Mouse (Mus musculus) kidney, embryonic 16.5 days (tissue): ENCODE results near the gene Ccdc130. TPM values are rescaled to one million over a fixed set of nuclear protein-coding genes. Genes with fewer than 3 reads are reported as not detected.

Experiments used
- ATAC-seq: fragments of 200-750 bp; cut with Nextera tagmentation; 2 replicates; pipeline ENCODE4 v1.8.0; 2017; ENCODE audit warnings: moderate TSS enrichment; ENCODE audit not compliant: low FRiP score, low TSS enrichment
- H3K27ac ChIP-seq: fragments of 300-500 bp; sonication (generic); 2 replicates; pipeline ENCODE4 v1.5.1; 2014; ENCODE audit warnings: low read length
- H3K27me3 ChIP-seq: fragments of 300-500 bp; sonication (generic); 2 replicates; pipeline ENCODE4 v1.6.1; 2014; ENCODE audit warnings: low read length, control low read depth, mixed read lengths; ENCODE audit not compliant: insufficient read depth
- H3K36me3 ChIP-seq: fragments of 300-500 bp; sonication (generic); 2 replicates; pipeline ENCODE4 v1.6.1; 2014; ENCODE audit warnings: low read length, control low read depth, mixed read lengths; ENCODE audit not compliant: insufficient read depth
- H3K4me1 ChIP-seq: fragments of 300-500 bp; sonication (generic); 2 replicates; pipeline ENCODE4 v1.6.1; 2014; ENCODE audit warnings: low read length, control low read depth, mixed read lengths; ENCODE audit not compliant: insufficient read depth
- H3K4me2 ChIP-seq: fragments of 300-500 bp; sonication (generic); replicated peaks from 2 replicates; pipeline ENCODE4 v1.6.1; 2014; ENCODE audit warnings: low read depth, low read length
- H3K4me3 ChIP-seq: fragments of 300-500 bp; sonication (generic); 2 replicates; pipeline ENCODE4 v1.5.1; 2014; ENCODE audit warnings: mild to moderate bottlenecking, low read length
- H3K9ac ChIP-seq: fragments of 300-500 bp; sonication (generic); replicated peaks from 2 replicates; pipeline ENCODE4 v1.6.1; 2014; ENCODE audit warnings: low read length
- H3K9me3 ChIP-seq: fragments of 300-500 bp; sonication (generic); 2 replicates; pipeline ENCODE4 v1.6.1; 2016; ENCODE audit warnings: low read length, control low read depth
- WGBS: fragments of 180-500 bp; shearing (Covaris S2); extraction: QIAGEN DNeasy Blood & Tissue Kit; methylation state at CpG from one replicate; pipeline ENCODE4 v1.1.7; 2014; 5-methylcytosine and 5-hydroxymethylcytosine counted together
- polyA plus RNA-seq: library from polyadenylated mRNA; unstranded; fragments of >200 nt; fragmentation: Nextera tagmentation; extraction: Ambion mirVana; gene quantifications from 2 replicates; pipeline ENCODE4 v1.2.1, GENCODE M21; 2015

The Ccdc130 gene
- polyA plus RNA-seq, 1 experiment from 2014 or later = 20.5 TPM

DNA sequence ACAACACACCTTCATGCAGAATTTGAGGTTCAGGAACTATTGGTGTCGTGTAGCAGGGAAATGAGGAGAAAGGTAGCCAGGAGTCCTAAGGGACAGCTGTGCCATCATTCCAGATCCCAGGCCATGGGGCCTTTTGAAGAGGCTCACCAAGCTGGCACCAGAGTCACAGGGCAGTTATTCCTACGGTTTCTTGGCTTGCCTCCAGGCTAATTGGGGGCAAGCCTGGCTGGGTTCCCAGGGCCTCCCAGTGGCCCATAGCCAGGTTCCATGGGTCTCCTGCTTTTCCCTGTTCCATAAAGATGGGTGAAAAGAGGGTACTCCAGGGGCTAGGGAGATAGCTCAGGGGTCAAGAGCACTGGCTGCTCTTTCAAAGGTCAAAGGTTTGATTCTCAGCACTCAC is 28.4 kb downstream of the Ccdc130 start:
- no peak overlapping the region for H3K4me3 ChIP-seq
- no peaks in the 10 kb centered on the region for H3K27me3 ChIP-seq
- no peaks in the 10 kb centered on the region for H3K9me3 ChIP-seq
- peaks cover 29% of the 10 kb centered on the region for H3K36me3 ChIP-seq
- ATAC-seq = no peak
- H3K9ac ChIP-seq = no peak overlapping the region
- no peak overlapping the region for H3K4me2 ChIP-seq
- H3K27ac ChIP-seq = no peak overlapping the region
- 0 out of 2 replicates have a peak, but pooled peaks cover 2% of the 10 kb centered on the region for H3K4me1 ChIP-seq
- WGBS = 61% methylated on average over 2 of the region's 2 CpGs

DNA sequence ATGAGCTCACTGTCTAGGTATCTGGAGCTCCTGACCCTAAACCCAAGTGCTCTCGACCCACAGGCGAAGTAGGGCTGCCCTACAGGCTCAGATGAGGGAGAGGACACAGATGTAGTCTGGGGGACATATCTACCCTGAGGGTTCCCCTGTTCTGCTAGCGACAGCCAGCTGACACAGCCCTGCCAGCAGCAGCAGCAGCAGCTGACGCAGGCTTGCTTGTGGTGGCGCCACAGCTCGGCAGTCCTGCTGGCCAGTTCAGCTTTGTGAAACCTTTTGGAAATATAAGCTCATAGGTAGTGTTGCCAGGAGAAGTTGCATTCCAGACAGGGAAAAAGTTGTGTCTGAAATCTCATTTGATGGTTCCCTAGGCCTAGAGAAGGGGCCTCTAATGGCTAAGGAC is 29.0 kb downstream of the Ccdc130 start:
- no peaks in the 10 kb centered on the region for H3K9me3 ChIP-seq
- ATAC-seq = no peak
- H3K4me2 ChIP-seq = no peak overlapping the region
- peaks cover 23% of the 10 kb centered on the region for H3K36me3 ChIP-seq
- H3K27ac ChIP-seq = no peak overlapping the region
- no peaks in the 10 kb centered on the region for H3K27me3 ChIP-seq
- H3K4me1 ChIP-seq = peaks cover 4% of the 10 kb centered on the region
- WGBS = 68% methylated on average over 6 of the region's 6 CpGs
- H3K9ac ChIP-seq = no peak overlapping the region
- H3K4me3 ChIP-seq = no peak overlapping the region

DNA sequence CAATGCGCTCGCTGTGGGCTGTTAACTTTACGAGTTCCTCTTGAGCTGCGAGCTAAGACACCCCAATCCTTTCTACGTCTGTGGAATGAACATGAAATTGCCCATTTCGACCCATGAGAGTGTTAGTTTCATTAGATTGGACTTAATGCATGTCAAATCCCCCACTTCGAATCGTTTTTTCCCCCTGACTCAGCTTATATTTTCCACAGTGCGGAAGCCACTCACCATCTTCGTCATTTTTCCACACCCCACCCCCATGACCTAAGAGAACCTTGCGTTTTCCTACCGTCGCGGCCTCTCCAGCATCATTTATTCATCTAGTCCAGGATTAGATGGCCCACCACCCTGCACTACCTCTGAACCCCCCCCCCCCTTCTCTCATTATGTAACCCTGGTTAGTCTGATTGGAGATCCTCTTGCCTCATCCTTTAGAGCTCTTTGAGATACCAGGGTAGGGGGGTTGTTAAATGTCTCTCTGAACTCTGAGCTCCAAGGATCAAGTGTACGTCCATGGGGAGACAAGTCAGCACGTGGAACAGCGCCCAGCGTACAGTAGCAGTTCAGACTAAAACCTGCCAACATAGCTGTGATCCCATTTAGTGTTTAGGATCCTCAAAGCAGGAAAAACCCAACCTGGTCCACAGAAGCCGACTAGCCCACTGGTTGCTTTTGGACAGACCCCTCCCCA is 32.5 kb downstream of the Ccdc130 start:
- WGBS = 11% methylated on average over 19 of the region's 19 CpGs
- no peak for ATAC-seq
- no peaks in the 10 kb centered on the region; the same call in none of the 2 replicates for H3K36me3 ChIP-seq

DNA sequence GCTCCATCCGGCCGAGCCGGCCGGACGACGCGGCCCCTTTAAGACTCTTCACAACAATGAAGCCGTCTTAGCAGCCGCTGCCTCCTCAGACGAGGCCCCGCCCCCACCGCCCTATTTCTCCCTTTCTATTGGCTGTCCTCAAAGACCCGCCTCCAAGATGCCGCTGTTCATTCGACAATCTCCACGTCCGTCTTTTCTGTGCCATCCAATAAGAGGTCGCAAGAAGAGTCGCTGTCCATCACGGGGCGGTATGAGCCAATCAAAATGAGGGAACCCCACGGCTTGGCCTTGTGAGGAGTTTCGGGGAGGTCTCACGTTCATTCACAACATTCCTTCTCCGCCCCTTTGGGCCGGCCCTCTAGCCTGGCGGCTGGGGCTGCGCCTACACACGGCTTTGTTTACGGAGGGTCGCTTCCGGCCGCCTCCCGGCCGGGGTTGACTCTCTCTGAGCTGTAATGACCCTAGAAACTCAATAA is 33.1 kb downstream of the Ccdc130 start, which contains the start of gene Zswim4:
Zswim4 (minus strand) TSS at position 58 of the 476 bp plus-strand sequence.
- H3K9ac ChIP-seq = peak within 1 kb of the TSS; percentile 95
- under 1% methylated on average over 33 of the region's 35 CpGs for WGBS

More for the DNA sequence above, 32.5 kb downstream of the Ccdc130 start:
- Histone ChIP-seq H3K4me1 (peaks cover 16% of the 10 kb centered on the region), H3K27me3 (no peaks in the 10 kb centered on the region), H3K27ac (peak overlapping the region; percentile 87), H3K4me2 (peak overlapping the region; percentile 74), H3K9ac (peak overlapping the region; percentile 72), H3K4me3 (peak overlapping the region; percentile 65), H3K9me3 (no peaks in the 10 kb centered on the region)

DNA sequence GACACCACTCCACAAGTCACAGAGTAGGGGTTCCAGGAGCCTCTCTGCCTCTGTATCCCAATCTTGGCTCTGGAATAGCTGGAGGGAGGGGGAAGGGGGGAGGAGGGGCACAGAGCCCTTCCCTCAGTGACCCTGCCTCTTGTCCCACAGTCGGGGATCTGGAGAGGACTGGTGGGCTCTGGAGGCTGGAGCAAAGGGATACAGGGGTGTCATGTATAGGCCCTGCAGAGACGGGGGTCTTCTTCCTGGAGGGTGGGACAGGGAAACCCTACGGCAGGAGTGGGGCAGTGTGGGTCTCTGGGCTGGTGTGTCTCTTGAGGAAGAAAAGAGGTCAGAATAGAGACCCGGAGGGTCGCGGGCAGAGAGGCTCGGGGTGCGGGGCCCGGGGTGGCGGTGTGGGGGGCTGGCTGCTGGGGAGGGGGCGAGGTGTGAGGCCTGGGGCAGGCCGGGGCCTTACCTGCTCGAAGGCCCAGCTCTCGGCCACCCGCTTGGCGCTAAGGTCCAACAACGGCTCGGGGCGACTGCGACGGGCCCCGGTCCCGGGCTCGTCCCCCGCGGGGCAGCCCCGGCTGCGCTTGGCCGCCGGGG is 33.7 kb downstream of the Ccdc130 start:
- Histone ChIP-seq H3K27me3 (no peaks in the 10 kb centered on the region), H3K36me3 (peaks cover 5% of the 10 kb centered on the region), H3K4me2 (peak overlapping the region; percentile 85), H3K4me3 (peak overlapping the region; percentile 87), H3K27ac (peak overlapping the region; percentile 68), H3K9me3 (no peaks in the 10 kb centered on the region), H3K9ac (peak overlapping the region; percentile 95), H3K4me1 (peaks cover 16% of the 10 kb centered on the region)
- ATAC-seq = peak; percentile 50
- under 1% methylated on average over 25 of the region's 30 CpGs for WGBS

More for the DNA sequence above, 33.1 kb downstream of the Ccdc130 start, which contains the start of gene Zswim4:
- Histone ChIP-seq H3K27ac (peak within 1 kb of the TSS; percentile 87), H3K27me3 (no peaks in the 10 kb centered on the region), H3K4me2 (peak within 1 kb of the TSS; percentile 85), H3K4me3 (peak within 1 kb of the TSS; percentile 87), H3K4me1 (peaks cover 16% of the 10 kb centered on the region), H3K36me3 (no peaks in the 10 kb centered on the region; the same call in none of the 2 replicates), H3K9me3 (no peaks in the 10 kb centered on the region)
- ATAC-seq = peak; percentile 98

DNA sequence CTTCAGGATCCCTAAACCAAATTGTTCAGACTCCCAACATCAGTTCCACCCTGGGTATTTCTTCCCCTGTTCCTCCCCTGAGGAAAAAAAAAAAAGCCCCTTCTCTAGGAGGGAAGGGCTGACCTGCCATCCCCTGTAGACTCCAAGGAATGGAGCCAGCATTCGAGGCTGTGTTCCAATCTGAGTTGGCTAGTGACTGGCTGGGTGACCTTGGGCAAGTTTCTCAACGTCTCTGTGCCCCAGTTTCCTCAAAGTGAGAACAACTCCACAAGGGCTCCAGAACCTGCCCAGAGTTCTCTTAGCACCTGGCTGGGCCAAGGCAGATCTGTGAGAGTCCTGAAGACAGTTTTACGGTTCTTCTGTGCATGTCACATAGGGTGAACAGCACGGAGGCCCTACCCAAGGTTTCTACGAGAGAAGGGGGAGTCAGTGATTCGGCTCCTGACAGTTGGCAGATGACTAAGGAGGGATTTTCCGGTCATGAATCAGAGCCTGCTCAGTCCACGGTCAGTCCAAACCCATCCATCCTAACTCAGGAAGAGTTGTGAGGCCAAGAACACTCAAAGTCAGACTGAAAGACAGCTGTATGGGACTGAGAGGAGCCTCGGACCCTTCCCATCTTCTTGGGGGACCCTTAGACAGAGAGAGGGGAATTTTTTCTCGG is 34.3 kb downstream of the Ccdc130 start:
- peak overlapping the region; percentile 87 for H3K4me3 ChIP-seq
- peaks cover 16% of the 10 kb centered on the region for H3K4me1 ChIP-seq
- no peaks in the 10 kb centered on the region for H3K9me3 ChIP-seq
- H3K27ac ChIP-seq = peak overlapping the region; percentile 68
- no peaks in the 10 kb centered on the region for H3K27me3 ChIP-seq
- H3K9ac ChIP-seq = peak overlapping the region; percentile 95
- ATAC-seq = no peak
- peak overlapping the region; percentile 85 for H3K4me2 ChIP-seq
- peaks cover 9% of the 10 kb centered on the region for H3K36me3 ChIP-seq
- 10% methylated on average over 10 of the region's 10 CpGs for WGBS

DNA sequence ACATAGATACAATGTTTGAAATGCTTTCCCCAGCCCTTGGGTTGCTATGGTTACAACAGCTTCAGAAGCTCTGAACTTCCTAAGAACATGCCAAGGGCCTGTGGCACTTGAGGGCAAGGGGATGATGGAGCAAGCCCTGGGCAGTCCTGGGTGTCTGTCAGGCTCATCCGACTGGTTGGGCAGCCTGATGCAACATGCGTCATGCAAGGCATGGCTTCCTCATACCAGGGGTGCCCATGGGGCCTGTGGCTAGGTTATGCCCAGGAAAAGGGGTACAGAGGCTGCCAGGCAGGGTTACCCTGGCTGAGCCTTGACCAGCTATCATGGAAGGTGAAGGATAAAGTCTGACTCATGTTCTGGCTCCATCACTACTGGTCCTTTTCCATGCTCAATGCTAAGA is 37.1 kb downstream of the Ccdc130 start:
- peaks cover 16% of the 10 kb centered on the region for H3K4me1 ChIP-seq
- no peak overlapping the region for H3K9ac ChIP-seq
- no peak overlapping the region for H3K4me3 ChIP-seq
- WGBS = 85% methylated on average over 2 of the region's 2 CpGs
- no peaks in the 10 kb centered on the region for H3K9me3 ChIP-seq
- no peak for ATAC-seq
- H3K27me3 ChIP-seq = no peaks in the 10 kb centered on the region
- H3K36me3 ChIP-seq = peaks cover 32% of the 10 kb centered on the region
- H3K27ac ChIP-seq = no peak overlapping the region
- H3K4me2 ChIP-seq = no peak overlapping the region

DNA sequence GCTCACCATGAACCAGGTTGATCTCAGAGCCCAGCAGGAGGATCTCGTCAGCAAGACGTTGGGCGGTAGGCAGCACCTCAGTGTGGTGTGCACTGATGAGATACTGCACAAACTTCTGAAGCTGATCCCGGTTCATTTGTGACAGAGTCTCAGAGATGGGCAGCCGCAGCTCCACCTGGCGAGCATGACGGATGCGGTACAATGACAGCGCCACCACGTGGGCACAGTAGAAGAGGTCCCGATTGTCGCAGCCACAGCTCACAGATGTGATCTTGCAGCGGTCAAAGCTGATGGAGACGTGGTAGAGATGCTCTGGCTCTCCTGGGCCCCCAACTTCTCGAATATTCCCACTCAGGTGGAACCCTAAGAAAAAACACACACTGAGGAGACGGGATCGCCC is 39.4 kb downstream of the Ccdc130 start:
- no peak overlapping the region for H3K4me3 ChIP-seq
- H3K36me3 ChIP-seq = peaks cover 54% of the 10 kb centered on the region
- ATAC-seq = no peak
- no peak overlapping the region for H3K27ac ChIP-seq
- WGBS = 79% methylated on average over 17 of the region's 17 CpGs
- no peaks in the 10 kb centered on the region for H3K9me3 ChIP-seq
- H3K9ac ChIP-seq = no peak overlapping the region
- H3K4me1 ChIP-seq = peaks cover 8% of the 10 kb centered on the region
- no peaks in the 10 kb centered on the region for H3K27me3 ChIP-seq
- H3K4me2 ChIP-seq = no peak overlapping the region

DNA sequence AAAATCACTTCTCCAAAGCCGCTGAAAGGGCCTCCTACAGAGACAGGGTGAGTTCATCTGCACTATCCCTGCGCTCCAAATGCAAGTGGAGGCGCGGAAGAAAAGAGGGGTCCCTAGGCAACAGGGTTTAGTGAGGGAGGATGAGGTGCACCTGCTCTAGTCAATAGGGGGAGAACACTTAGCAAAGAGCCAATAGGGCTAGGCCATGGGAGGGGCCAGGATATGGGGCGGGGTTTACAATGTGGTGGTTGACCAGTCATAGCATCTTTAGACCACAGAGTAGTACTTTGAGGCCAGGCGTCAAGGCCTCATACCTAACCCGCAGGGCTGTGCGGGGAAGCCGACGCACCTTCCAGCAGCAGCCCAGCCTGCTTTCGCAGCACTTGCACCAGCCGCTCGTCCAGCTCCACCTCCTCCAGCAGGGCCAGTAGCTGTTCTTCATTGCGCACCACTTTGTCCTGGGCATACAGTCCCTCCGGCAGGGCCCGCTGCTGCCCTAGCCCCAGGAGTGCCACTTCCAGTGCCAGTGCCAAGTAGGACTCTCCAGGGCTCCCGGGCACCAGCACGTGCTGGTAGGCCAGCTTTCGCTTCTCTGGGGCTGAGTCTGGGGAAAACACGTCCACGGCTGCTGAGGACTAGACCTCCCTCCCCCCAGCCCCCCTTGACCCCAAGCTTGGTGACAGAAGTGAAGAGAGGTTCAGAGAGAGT is 46.7 kb downstream of the Ccdc130 start:
- Histone ChIP-seq H3K4me3 (no peak overlapping the region), H3K9me3 (no peaks in the 10 kb centered on the region), H3K27me3 (no peaks in the 10 kb centered on the region), H3K36me3 (peaks cover 86% of the 10 kb centered on the region), H3K27ac (no peak overlapping the region), H3K4me1 (no peaks in the 10 kb centered on the region), H3K4me2 (no peak overlapping the region), H3K9ac (no peak overlapping the region)
- 84% methylated on average over 21 of the region's 21 CpGs for WGBS
- ATAC-seq = peak; percentile 57; the same call in 1 of the 2 replicates
